Mouse (Mus musculus) MEL (cell line): ENCODE measurements around the gene Pgap3. TPM values are rescaled to one million over a fixed set of nuclear protein-coding genes. Genes with fewer than 3 reads are reported as not detected.

ENCODE experiments used
- DNase-seq: peaks from one replicate; pipeline ENCODE4 v3.0.0; 2011; ENCODE audit warnings: low read depth, low spot score
- H3K27ac ChIP-seq: 2 replicates; pipeline ENCODE4 v1.5.1; 2012; ENCODE audit warnings: low read depth, mild to moderate bottlenecking, control low read depth, low read length, moderate library complexity; ENCODE audit not compliant: control insufficient read depth
- H3K27me3 ChIP-seq, 2 experiments: fragments of 150-350 bp in 1 of 2; sonication (generic) in 1 of 2; 2 replicates each; pipeline ENCODE4 v1.6.1; 2012; ENCODE audit warnings: low read length in 2 of 2, mild to moderate bottlenecking in 2 of 2, improper control_type of control experiment in 1 of 2, moderate library complexity in 1 of 2; ENCODE audit not compliant: insufficient read depth in 2 of 2, control insufficient read depth in 1 of 2
- H3K36me3 ChIP-seq, 2 experiments: 2 replicates each; pipeline ENCODE4 v1.6.1; 2012 to 2014; ENCODE audit warnings: low read length in 2 of 2, improper control_type of control experiment in 1 of 2, inconsistent platforms in 1 of 2, mild to moderate bottlenecking in 1 of 2; ENCODE audit not compliant: insufficient read depth in 2 of 2, control insufficient read depth in 1 of 2
- H3K4me1 ChIP-seq, 2 experiments: fragments of 150-350 bp in 1 of 2; sonication (generic) in 1 of 2; 2 replicates each; pipeline ENCODE4 v1.6.1; 2012; ENCODE audit warnings: low read length in 2 of 2, improper control_type of control experiment in 1 of 2, mild to moderate bottlenecking in 1 of 2; ENCODE audit not compliant: insufficient read depth in 2 of 2, control insufficient read depth in 1 of 2
- H3K4me3 ChIP-seq, 2 experiments: fragments of 150-350 bp in 1 of 2; sonication (generic) in 1 of 2; 2 replicates each; pipeline ENCODE4 v1.5.1; 2012; ENCODE audit warnings: low read depth in 2 of 2, low read length in 2 of 2, mild to moderate bottlenecking in 2 of 2, moderate library complexity in 2 of 2, control low read depth in 1 of 2, improper control_type of control experiment in 1 of 2; ENCODE audit not compliant: control insufficient read depth in 1 of 2, insufficient read depth in 1 of 2
- H3K79me2 ChIP-seq: 2 replicates; pipeline ENCODE4 v1.6.1; 2012; ENCODE audit warnings: mild to moderate bottlenecking, low read length, moderate library complexity; ENCODE audit not compliant: control insufficient read depth, poor library complexity, insufficient read depth
- H3K9ac ChIP-seq: 2 replicates; pipeline ENCODE4 v1.6.1; 2012; ENCODE audit warnings: low read depth, mild to moderate bottlenecking, control low read depth, low read length, moderate library complexity; ENCODE audit not compliant: control insufficient read depth, poor library complexity, severe bottlenecking
- H3K9me3 ChIP-seq: fragments of 150-350 bp; sonication (generic); replicated peaks from 2 replicates; pipeline ENCODE4 v1.6.1; 2012; ENCODE audit warnings: mild to moderate bottlenecking, low read length, improper control_type of control experiment, moderate library complexity; ENCODE audit not compliant: insufficient read depth
- BHLHE40 ChIP-seq: IDR thresholded peaks from 2 replicates; pipeline ENCODE4 v1.6.1; 2012; ENCODE audit warnings: low read depth, mild to moderate bottlenecking, inconsistent platforms, low read length, improper control_type of control experiment, borderline replicate concordance
- CHD1 ChIP-seq: IDR thresholded peaks from 2 replicates; pipeline ENCODE4 v1.6.1; 2012; ENCODE audit warnings: low read depth, mild to moderate bottlenecking, inconsistent platforms, low read length, improper control_type of control experiment
- CHD2 ChIP-seq: IDR thresholded peaks from 2 replicates; pipeline ENCODE4 v1.6.1; 2011; ENCODE audit warnings: low read length, improper control_type of control experiment
- CTCF ChIP-seq, 3 experiments: IDR thresholded peaks in 2 of 3; conservative IDR thresholded peaks in 1 of 3; 2 replicates each; pipeline ENCODE4 v1.5.1; 2011 to 2012; ENCODE audit warnings: low read length in 3 of 3, low read depth in 2 of 3, mild to moderate bottlenecking in 2 of 3, improper control_type of control experiment in 1 of 3, inconsistent platforms in 1 of 3, mixed read lengths in 1 of 3, moderate library complexity in 1 of 3; ENCODE audit not compliant: control insufficient read depth in 1 of 3, insufficient read depth in 1 of 3, poor library complexity in 1 of 3, severe bottlenecking in 1 of 3
- E2F4 ChIP-seq: IDR thresholded peaks from 2 replicates; pipeline ENCODE4 v1.6.1; 2011; ENCODE audit warnings: low read depth, low read length, improper control_type of control experiment, borderline replicate concordance
- ELF1 ChIP-seq: IDR thresholded peaks from 2 replicates; pipeline ENCODE4 v1.6.1; 2014; ENCODE audit warnings: low read depth, mild to moderate bottlenecking, inconsistent platforms, low read length, improper control_type of control experiment, moderate library complexity
- EP300 ChIP-seq, 2 experiments: IDR thresholded peaks; 2 replicates each; pipeline ENCODE4 v1.6.1; 2011; ENCODE audit warnings: improper control_type of control experiment in 2 of 2, low read length in 2 of 2, low read depth in 1 of 2, mild to moderate bottlenecking in 1 of 2
- ETS1 ChIP-seq: IDR thresholded peaks from 2 replicates; pipeline ENCODE4 v1.6.1; 2012; ENCODE audit warnings: low read depth, mild to moderate bottlenecking, inconsistent platforms, low read length, improper control_type of control experiment, moderate library complexity
- GATA1 ChIP-seq: IDR thresholded peaks from 2 replicates; pipeline ENCODE4 v1.6.1; 2011; ENCODE audit warnings: low read depth, low read length, improper control_type of control experiment
- HCFC1 ChIP-seq: IDR thresholded peaks from 2 replicates; pipeline ENCODE4 v1.6.1; 2012; ENCODE audit warnings: low read depth, mild to moderate bottlenecking, inconsistent platforms, low read length, improper control_type of control experiment, moderate library complexity
- JUND ChIP-seq: IDR thresholded peaks from 2 replicates; pipeline ENCODE4 v1.6.1; 2011; ENCODE audit warnings: low read depth, mild to moderate bottlenecking, improper control_type of control experiment, low read length
- KAT2A ChIP-seq: conservative IDR thresholded peaks from 2 replicates; pipeline ENCODE4 v1.6.1; 2012; ENCODE audit warnings: low read depth, low read length, improper control_type of control experiment, inconsistent platforms
- MAFK ChIP-seq: IDR thresholded peaks from 2 replicates; pipeline ENCODE4 v1.6.1; 2011; ENCODE audit warnings: low read depth, mild to moderate bottlenecking, low read length, improper control_type of control experiment, borderline replicate concordance
- MAZ ChIP-seq: IDR thresholded peaks from 2 replicates; pipeline ENCODE4 v1.6.1; 2012; ENCODE audit warnings: low read depth, mild to moderate bottlenecking, inconsistent platforms, low read length, improper control_type of control experiment
- MEF2A ChIP-seq: IDR thresholded peaks from 2 replicates; pipeline ENCODE4 v1.6.1; 2014; ENCODE audit warnings: low read depth, mild to moderate bottlenecking, inconsistent platforms, low read length, improper control_type of control experiment; ENCODE audit not compliant: poor library complexity, insufficient replicate concordance, severe bottlenecking; ENCODE audit errors: extremely low read depth
- MXI1 ChIP-seq: IDR thresholded peaks from 2 replicates; pipeline ENCODE4 v1.6.1; 2011; ENCODE audit warnings: mild to moderate bottlenecking, low read depth, low read length, improper control_type of control experiment
- MYB ChIP-seq: IDR thresholded peaks from 2 replicates; pipeline ENCODE4 v1.6.1; 2011; ENCODE audit warnings: mild to moderate bottlenecking, low read depth, low read length, improper control_type of control experiment
- MYC ChIP-seq: IDR thresholded peaks from 2 replicates; pipeline ENCODE4 v1.6.1; 2011; ENCODE audit warnings: low read depth, mild to moderate bottlenecking, low read length, improper control_type of control experiment, moderate library complexity
- NELFE ChIP-seq: IDR thresholded peaks from 2 replicates; pipeline ENCODE4 v1.6.1; 2011; ENCODE audit warnings: low read depth, low read length, improper control_type of control experiment
- NRF1 ChIP-seq: IDR thresholded peaks from 2 replicates; pipeline ENCODE4 v1.6.1; 2014; ENCODE audit warnings: low read depth, mild to moderate bottlenecking, inconsistent platforms, low read length, improper control_type of control experiment, moderate library complexity; ENCODE audit not compliant: poor library complexity, insufficient read depth, severe bottlenecking
- POLR2A ChIP-seq, 2 experiments: IDR thresholded peaks; 2 replicates each; pipeline ENCODE4 v1.6.1; 2011 to 2012; ENCODE audit warnings: low read length in 2 of 2, mild to moderate bottlenecking in 2 of 2, control low read depth in 1 of 2, improper control_type of control experiment in 1 of 2, low read depth in 1 of 2, moderate library complexity in 1 of 2; ENCODE audit not compliant: control insufficient read depth in 1 of 2, insufficient read depth in 1 of 2, poor library complexity in 1 of 2
- POLR2AphosphoS2 ChIP-seq: IDR thresholded peaks from 2 replicates; pipeline ENCODE4 v1.6.1; 2011; ENCODE audit warnings: low read length, improper control_type of control experiment
- POLR2AphosphoS5 ChIP-seq: IDR thresholded peaks from 2 replicates; pipeline ENCODE4 v1.6.1; 2012; ENCODE audit warnings: low read depth, borderline replicate concordance, mild to moderate bottlenecking, inconsistent platforms, low read length, moderate library complexity, mixed read lengths
- RAD21 ChIP-seq: IDR thresholded peaks from 2 replicates; pipeline ENCODE4 v1.6.1; 2011; ENCODE audit warnings: mild to moderate bottlenecking, low read depth, low read length, improper control_type of control experiment
- RCOR1 ChIP-seq: IDR thresholded peaks from 2 replicates; pipeline ENCODE4 v1.6.1; 2012; ENCODE audit warnings: low read depth, mild to moderate bottlenecking, inconsistent platforms, low read length, improper control_type of control experiment
- SIN3A ChIP-seq: IDR thresholded peaks from 2 replicates; pipeline ENCODE4 v1.6.1; 2012; ENCODE audit warnings: low read length, improper control_type of control experiment, inconsistent platforms
- SMC3 ChIP-seq: IDR thresholded peaks from 2 replicates; pipeline ENCODE4 v1.6.1; 2011; ENCODE audit warnings: low read depth, low read length, improper control_type of control experiment
- TAL1 ChIP-seq: IDR thresholded peaks from 2 replicates; pipeline ENCODE4 v1.6.1; 2012; ENCODE audit warnings: mild to moderate bottlenecking, inconsistent platforms, low read length, moderate library complexity, mixed read lengths
- TBP ChIP-seq: IDR thresholded peaks from 2 replicates; pipeline ENCODE4 v1.8.0; 2011; ENCODE audit warnings: low read depth, low read length, improper control_type of control experiment
- TCF12 ChIP-seq: IDR thresholded peaks from 2 replicates; pipeline ENCODE4 v1.6.1; 2014; ENCODE audit warnings: low read depth, mild to moderate bottlenecking, inconsistent platforms, low read length, improper control_type of control experiment, moderate library complexity
- UBTF ChIP-seq: IDR thresholded peaks from 2 replicates; pipeline ENCODE4 v1.6.1; 2012; ENCODE audit warnings: low read depth, mild to moderate bottlenecking, inconsistent platforms, low read length, improper control_type of control experiment, moderate library complexity, borderline replicate concordance; ENCODE audit not compliant: insufficient read depth
- USF1 ChIP-seq: IDR thresholded peaks from 2 replicates; pipeline ENCODE4 v1.6.1; 2014; ENCODE audit warnings: low read depth, mild to moderate bottlenecking, inconsistent platforms, low read length, improper control_type of control experiment, moderate library complexity
- USF2 ChIP-seq, 2 experiments: IDR thresholded peaks; 2 replicates each; pipeline ENCODE4 v1.6.1; 2011 to 2012; ENCODE audit warnings: improper control_type of control experiment in 2 of 2, low read length in 2 of 2, borderline replicate concordance in 1 of 2, inconsistent platforms in 1 of 2, low read depth in 1 of 2, mild to moderate bottlenecking in 1 of 2; ENCODE audit not compliant: insufficient read depth in 1 of 2
- ZC3H11A ChIP-seq: IDR thresholded peaks from 2 replicates; pipeline ENCODE4 v1.6.1; 2012; ENCODE audit warnings: low read depth, mild to moderate bottlenecking, inconsistent platforms, low read length, improper control_type of control experiment
- ZKSCAN1 ChIP-seq: IDR thresholded peaks from 2 replicates; pipeline ENCODE4 v1.6.1; 2012; ENCODE audit warnings: low read depth, mild to moderate bottlenecking, inconsistent platforms, low read length, improper control_type of control experiment, moderate library complexity
- ZMIZ1 ChIP-seq: IDR thresholded peaks from 2 replicates; pipeline ENCODE4 v1.6.1; 2012; ENCODE audit warnings: low read depth, mild to moderate bottlenecking, inconsistent platforms, low read length, improper control_type of control experiment, moderate library complexity
- ZNF384 ChIP-seq: IDR thresholded peaks from 2 replicates; pipeline ENCODE4 v1.6.1; 2012; ENCODE audit warnings: low read depth, mild to moderate bottlenecking, inconsistent platforms, low read length, improper control_type of control experiment
- polyA plus RNA-seq, 2 experiments: library from polyadenylated mRNA; stranded (reverse) in 1 of 2; unstranded in 1 of 2; fragments of >175 nt in 1 of 2; fragments of >200 nt in 1 of 2; gene quantifications; 2 replicates each; pipeline versions ENCODE4 v1.2.1 to v1.2.4; 2012; ENCODE audit warnings: low replicate concordance in 2 of 2, low read depth in 1 of 2; ENCODE audit not compliant: insufficient read length in 2 of 2, insufficient read depth in 1 of 2, missing spikeins in 1 of 2
- total RNA-seq: library from RNA; depleted of rRNA; stranded (reverse); fragments of 300-350 nt; gene quantifications from 2 replicates; pipeline ENCODE4 v1.2.3, GENCODE M21; 2012

The Pgap3 gene
- total and polyA plus RNA-seq, 3 experiments, result 7.4 to 8.4 TPM; not detected in 1

DNA sequence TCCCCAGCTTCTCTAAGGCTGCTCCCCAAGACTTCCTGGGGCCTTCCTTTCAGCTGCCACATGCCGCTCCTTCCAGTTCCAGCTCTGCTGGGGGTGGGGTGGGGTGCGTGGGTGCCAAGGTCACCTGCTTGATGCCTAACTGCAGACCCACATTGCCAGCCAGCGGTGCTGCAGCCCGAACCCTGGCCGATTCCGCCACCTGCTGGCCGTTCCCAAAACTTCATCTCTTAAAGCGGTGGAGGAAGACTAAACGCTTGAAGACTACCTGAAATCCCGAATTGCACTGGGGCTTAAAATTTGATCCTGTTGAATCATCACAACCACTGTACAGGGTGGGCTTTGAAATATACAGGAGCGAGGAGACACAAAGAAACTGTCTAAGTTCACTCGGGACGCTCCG, 55.0 kb downstream of the Pgap3 start:
- DNase-seq, result peak; percentile 90
- Histone ChIP-seq H3K79me2 (peaks cover 5% of the 10 kb centered on the region), H3K9ac (peak overlapping the region; percentile 45; the same call in 1 of the 2 replicates), H3K27ac (no peak overlapping the region), H3K9me3 (no peaks in the 10 kb centered on the region), H3K36me3 (peaks cover 0 to 11% of the 10 kb centered on the region in 2 experiments; a peak in 2 of 4 replicates), H3K4me3 (peak overlapping the region; percentile 54 to 66), H3K27me3 (no peaks in the 10 kb centered on the region), H3K4me1 (peaks cover 4 to 27% of the 10 kb centered on the region in 2 experiments; a peak in 3 of 4 replicates)
- TF ChIP-seq POLR2AphosphoS5, result no peak
- no peak for TF ChIP-seq RCOR1
- TF ChIP-seq BHLHE40, result peak; percentile 28; the same call in 1 of the 2 replicates
- TF ChIP-seq NRF1, result no peak
- TF ChIP-seq UBTF, result no peak
- no peak for TF ChIP-seq ETS1
- no peak for TF ChIP-seq NELFE
- no peak for TF ChIP-seq MEF2A
- no peak for TF ChIP-seq CHD2
- peak; percentile 64 for TF ChIP-seq RAD21
- no peak for TF ChIP-seq TBP
- TF ChIP-seq ZKSCAN1, result no peak
- TF ChIP-seq CTCF (IDR thresholded peaks at IDR 0.05 in 2 of 3, conservative IDR thresholded peaks at IDR 0.05 in 1 of 3; ENCODE audit: control insufficient read depth in 1 of 3, insufficient read depth in 1 of 3, low read depth in 2 of 3, low read length in 3 of 3, poor library complexity in 1 of 3, severe bottlenecking in 1 of 3), result peak; percentile 72 to 96 (median 94)
- peak; percentile 67; the same call in 1 of the 2 replicates for TF ChIP-seq SIN3A
- no peak for TF ChIP-seq CHD1
- peak; percentile 53; the same call in 1 of the 2 replicates for TF ChIP-seq MXI1
- no peak for TF ChIP-seq POLR2AphosphoS2
- 0 out of 2 replicates have a peak, but pooled peaks have one; percentile 10 for TF ChIP-seq ZNF384
- TF ChIP-seq ELF1, result no peak
- TF ChIP-seq USF2 (IDR thresholded peaks at IDR 0.05; ENCODE audit: borderline replicate concordance in 1 of 2, insufficient read depth in 1 of 2, low read depth in 1 of 2, low read length in 2 of 2), result no peak
- TF ChIP-seq TAL1, result no peak
- peak; percentile 33; the same call in 1 of the 2 replicates for TF ChIP-seq ZC3H11A
- TF ChIP-seq EP300 (IDR thresholded peaks at IDR 0.05; ENCODE audit: low read depth in 1 of 2, low read length in 2 of 2), result peak in 1 of 2 experiments; percentile 7; a peak in 1 of 4 replicates
- no peak for TF ChIP-seq POLR2A (IDR thresholded peaks at IDR 0.05; ENCODE audit: control insufficient read depth in 1 of 2, insufficient read depth in 1 of 2, low read depth in 1 of 2, low read length in 2 of 2, poor library complexity in 1 of 2)
- no peak for TF ChIP-seq TCF12
- peak; percentile 46; the same call in 1 of the 2 replicates for TF ChIP-seq HCFC1
- TF ChIP-seq ZMIZ1, result no peak
- no peak for TF ChIP-seq JUND
- TF ChIP-seq KAT2A, result no peak
- no peak for TF ChIP-seq E2F4
- TF ChIP-seq SMC3, result peak; percentile 73
- TF ChIP-seq USF1, result no peak
- 0 out of 2 replicates have a peak, but pooled peaks have one; percentile 43 for TF ChIP-seq MYC
- no peak for TF ChIP-seq GATA1
- TF ChIP-seq MAZ, result peak; percentile 82; the same call in 1 of the 2 replicates
- TF ChIP-seq MAFK, result no peak
- no peak for TF ChIP-seq MYB
